Mouse (Mus musculus) liver, embryonic 15.5 days (tissue): ENCODE measurements around the gene Pkdrej. TPM values are rescaled to one million over a fixed set of nuclear protein-coding genes. Genes with fewer than 3 reads are reported as not detected.

Experiments used
- ATAC-seq: fragments of 200-750 bp; cut with Nextera tagmentation; 2 replicates; pipeline ENCODE4 v1.8.0; 2017; ENCODE audit warnings: moderate number of reproducible peaks, mild to moderate bottlenecking, moderate library complexity; ENCODE audit not compliant: insufficient read depth
- H3K27ac ChIP-seq: fragments of 300-500 bp; sonication (generic); replicated peaks from 2 replicates; pipeline ENCODE4 v1.5.1; 2015; ENCODE audit warnings: mild to moderate bottlenecking, inconsistent platforms
- H3K27me3 ChIP-seq: fragments of 300-500 bp; sonication (generic); 2 replicates; pipeline ENCODE4 v1.6.1; 2015; ENCODE audit warnings: mild to moderate bottlenecking, inconsistent platforms
- H3K36me3 ChIP-seq: fragments of 300-500 bp; sonication (generic); replicated peaks from 2 replicates; pipeline ENCODE4 v1.6.1; 2015; ENCODE audit warnings: moderate library complexity, mild to moderate bottlenecking, inconsistent platforms
- H3K4me1 ChIP-seq: fragments of 300-500 bp; sonication (generic); replicated peaks from 2 replicates; pipeline ENCODE4 v1.6.1; 2015; ENCODE audit warnings: inconsistent platforms
- H3K4me2 ChIP-seq: fragments of 300-500 bp; sonication (generic); 2 replicates; pipeline ENCODE4 v1.6.1; 2015; ENCODE audit warnings: moderate library complexity, mild to moderate bottlenecking, inconsistent platforms
- H3K4me3 ChIP-seq: fragments of 300-500 bp; sonication (generic); replicated peaks from 2 replicates; pipeline ENCODE4 v1.5.1; 2015; ENCODE audit warnings: mild to moderate bottlenecking, inconsistent platforms
- H3K9ac ChIP-seq: fragments of 300-500 bp; sonication (generic); 2 replicates; pipeline ENCODE4 v1.6.1; 2015; ENCODE audit warnings: moderate library complexity, mild to moderate bottlenecking, inconsistent platforms
- H3K9me3 ChIP-seq: fragments of 300-500 bp; sonication (generic); replicated peaks from 2 replicates; pipeline ENCODE4 v1.6.1; 2016; ENCODE audit warnings: inconsistent platforms
- WGBS: fragments of 180-500 bp; shearing (Covaris S2); methylation state at CpG from one replicate; pipeline ENCODE4 v1.1.7; 2015; ENCODE audit warnings: mixed read lengths; ENCODE audit not compliant: insufficient replicate concordance; 5-methylcytosine and 5-hydroxymethylcytosine counted together
- polyA plus RNA-seq: library from polyadenylated mRNA; unstranded; fragments of >200 nt; fragmentation: Nextera tagmentation; extraction: Ambion mirVana; gene quantifications from 2 replicates; pipeline ENCODE4 v1.2.1, GENCODE M21; 2015

Pkdrej gene
- polyA plus RNA-seq, 1 experiment from 2014 or later = 0.08 TPM

DNA sequence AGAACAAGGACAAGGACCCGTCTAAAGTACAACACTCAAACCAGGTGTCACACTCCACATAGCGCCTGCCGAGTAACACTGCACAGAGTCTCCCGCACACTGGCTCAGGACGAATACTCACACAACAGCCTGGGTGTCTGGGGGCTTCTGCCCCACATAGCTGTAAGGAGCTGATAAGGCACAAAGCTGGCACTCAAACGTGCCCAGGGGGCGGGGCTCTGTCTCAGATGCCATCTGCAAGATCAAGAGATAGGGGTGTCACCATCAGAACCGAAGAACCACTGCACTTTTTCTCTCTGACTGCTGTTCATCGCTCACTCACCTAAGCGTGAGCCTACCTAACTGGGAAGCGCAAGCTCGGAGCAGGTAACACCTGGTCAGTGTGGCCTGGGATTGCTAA lies 12.4 kb downstream of the Pkdrej start:
- H3K4me2 ChIP-seq = no peak overlapping the region
- H3K4me3 ChIP-seq = no peak overlapping the region
- H3K4me1 ChIP-seq = peaks cover 43% of the 10 kb centered on the region
- no peak overlapping the region for H3K9ac ChIP-seq
- no peak for ATAC-seq
- no peak overlapping the region for H3K27ac ChIP-seq
- WGBS = 60% methylated on average over 12 of the region's 12 CpGs
- H3K9me3 ChIP-seq = no peaks in the 10 kb centered on the region
- H3K27me3 ChIP-seq = no peaks in the 10 kb centered on the region
- no peaks in the 10 kb centered on the region for H3K36me3 ChIP-seq

DNA sequence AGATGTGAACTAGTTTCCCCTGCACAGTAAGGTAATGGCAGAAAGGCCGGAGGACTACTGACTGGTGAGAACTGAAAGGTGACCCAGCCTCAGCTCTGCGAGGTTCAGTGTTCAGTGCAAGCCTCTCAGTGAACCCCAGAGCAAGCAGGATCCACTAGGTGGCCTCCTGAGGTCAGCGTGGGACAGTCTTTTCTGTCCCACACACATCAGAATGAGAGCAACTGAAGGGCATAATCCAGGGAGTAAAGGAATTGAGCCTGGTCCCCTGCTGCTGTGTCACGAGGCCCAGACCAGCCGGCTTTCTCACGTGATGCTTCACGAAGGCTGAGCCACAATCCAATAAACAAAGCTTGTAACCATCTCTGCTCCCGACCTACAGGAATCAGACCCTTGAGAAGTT lies 13.1 kb downstream of the Pkdrej start:
- no peaks in the 10 kb centered on the region for H3K9me3 ChIP-seq
- no peak for ATAC-seq
- WGBS = 68% methylated on average over 8 of the region's 8 CpGs
- no peak overlapping the region for H3K4me3 ChIP-seq
- peaks cover 38% of the 10 kb centered on the region for H3K4me1 ChIP-seq
- no peak overlapping the region for H3K4me2 ChIP-seq
- H3K36me3 ChIP-seq = no peaks in the 10 kb centered on the region
- no peak overlapping the region for H3K27ac ChIP-seq
- no peak overlapping the region for H3K9ac ChIP-seq
- no peaks in the 10 kb centered on the region for H3K27me3 ChIP-seq

DNA sequence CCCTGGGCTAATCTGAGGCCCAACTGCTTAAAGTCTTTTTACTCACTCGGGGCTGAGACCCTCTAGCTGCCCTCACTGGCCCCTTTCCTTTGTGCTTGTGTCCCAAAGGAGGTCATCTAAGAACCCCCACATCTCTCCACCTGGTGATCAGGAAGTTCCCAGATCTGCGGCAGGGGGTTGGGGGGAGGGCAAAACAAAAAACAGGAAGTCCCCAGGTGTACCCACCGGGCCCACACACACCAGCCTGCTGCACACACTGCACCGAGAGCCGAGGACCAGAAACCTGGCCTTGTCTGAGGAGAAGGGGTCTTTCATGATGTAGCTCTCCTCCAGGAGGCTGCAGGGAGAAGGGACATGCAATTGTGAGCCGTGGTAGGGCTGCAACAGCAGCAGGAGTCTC lies 13.5 kb downstream of the Pkdrej start:
- Histone ChIP-seq H3K4me2 (no peak overlapping the region), H3K4me3 (no peak overlapping the region), H3K9me3 (no peaks in the 10 kb centered on the region), H3K36me3 (no peaks in the 10 kb centered on the region), H3K9ac (no peak overlapping the region), H3K27ac (no peak overlapping the region), H3K4me1 (peaks cover 34% of the 10 kb centered on the region), H3K27me3 (no peaks in the 10 kb centered on the region)
- WGBS = 54% methylated on average over 6 of the region's 6 CpGs
- no peak for ATAC-seq

DNA sequence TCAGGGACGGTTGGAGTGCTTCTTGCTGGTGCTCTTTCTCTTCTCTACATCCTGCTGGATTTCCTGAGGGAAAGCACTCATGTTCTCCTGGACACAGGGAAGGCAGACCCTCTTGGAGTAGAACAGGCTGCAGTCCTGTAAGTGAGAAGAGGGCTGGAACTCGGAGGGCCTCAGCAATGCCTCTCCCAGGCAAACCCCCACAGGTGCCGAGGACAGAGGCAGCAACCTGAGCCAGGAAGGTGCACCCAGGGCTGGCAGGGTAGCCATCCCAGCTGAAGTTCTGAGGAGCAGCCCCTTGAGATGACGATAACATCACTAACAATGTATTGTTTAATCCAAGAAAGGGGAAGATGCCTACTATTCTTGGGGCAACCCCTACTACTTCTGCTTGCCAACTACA lies 14.1 kb downstream of the Pkdrej start:
- no peaks in the 10 kb centered on the region for H3K27me3 ChIP-seq
- no peak overlapping the region for H3K4me3 ChIP-seq
- H3K9ac ChIP-seq = no peak overlapping the region
- H3K4me1 ChIP-seq = peaks cover 29% of the 10 kb centered on the region
- 55% methylated on average over 4 of the region's 4 CpGs for WGBS
- ATAC-seq = no peak
- no peak overlapping the region for H3K4me2 ChIP-seq
- H3K9me3 ChIP-seq = no peaks in the 10 kb centered on the region
- H3K36me3 ChIP-seq = no peaks in the 10 kb centered on the region
- H3K27ac ChIP-seq = no peak overlapping the region

DNA sequence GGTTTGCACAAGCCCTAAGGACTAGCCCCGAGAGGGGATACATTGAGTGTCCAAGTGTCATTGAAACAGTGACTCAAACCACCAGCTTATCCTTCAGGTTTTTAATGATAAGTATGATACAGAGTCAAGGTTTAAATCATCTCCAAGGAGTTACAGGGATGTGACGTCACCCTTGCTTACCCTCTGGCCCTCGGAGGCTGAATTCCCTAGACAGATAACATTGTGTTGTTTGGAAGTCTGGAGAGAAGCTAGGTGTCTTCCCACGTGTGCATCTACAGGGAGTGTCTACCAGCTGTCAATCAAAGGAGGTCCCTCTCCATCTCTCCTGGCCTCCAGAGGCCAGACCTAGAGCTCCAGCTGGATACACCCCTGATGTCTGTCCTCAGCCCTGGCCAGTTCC lies 14.6 kb downstream of the Pkdrej start:
- Histone ChIP-seq H3K4me3 (no peak overlapping the region), H3K9ac (no peak overlapping the region), H3K27me3 (no peaks in the 10 kb centered on the region), H3K4me1 (peaks cover 24% of the 10 kb centered on the region), H3K4me2 (no peak overlapping the region), H3K27ac (no peak overlapping the region), H3K9me3 (no peaks in the 10 kb centered on the region), H3K36me3 (no peaks in the 10 kb centered on the region)
- WGBS = 61% methylated on average over 4 of the region's 4 CpGs
- no peak for ATAC-seq

- ATAC-seq = no peak
- H3K4me2 ChIP-seq = no peak overlapping the region
- peaks cover 14% of the 10 kb centered on the region; the same call in 1 of the 2 replicates for H3K36me3 ChIP-seq
Observed at GRCm38 (mm10) chr15:85802931-85803330, 18.6 kb downstream of the Pkdrej start.

GRCm38 (mm10) chr15:85798676-85799075 lies 22.9 kb downstream of the Pkdrej start:
- Histone ChIP-seq H3K27ac (no peak overlapping the region), H3K27me3 (no peaks in the 10 kb centered on the region), H3K4me3 (no peak overlapping the region), H3K9me3 (no peaks in the 10 kb centered on the region), H3K9ac (no peak overlapping the region), H3K36me3 (peaks cover 18% of the 10 kb centered on the region; the same call in 1 of the 2 replicates), H3K4me1 (no peaks in the 10 kb centered on the region), H3K4me2 (no peak overlapping the region)
- ATAC-seq = no peak
- 74% methylated on average over 8 of the region's 8 CpGs for WGBS

More at GRCm38 (mm10) chr15:85802931-85803330, 18.6 kb downstream of the Pkdrej start:
- Histone ChIP-seq H3K4me1 (no peaks in the 10 kb centered on the region), H3K9ac (no peak overlapping the region), H3K4me3 (no peak overlapping the region), H3K9me3 (no peaks in the 10 kb centered on the region), H3K27ac (no peak overlapping the region), H3K27me3 (no peaks in the 10 kb centered on the region)
- 54% methylated on average over 2 of the region's 2 CpGs for WGBS

GRCm38 (mm10) chr15:85795516-85795915 lies 26.0 kb downstream of the Pkdrej start:
- no peak for ATAC-seq
- H3K36me3 ChIP-seq = peaks cover 23% of the 10 kb centered on the region; the same call in 1 of the 2 replicates
- 49% methylated on average over 6 of the region's 6 CpGs for WGBS

DNA sequence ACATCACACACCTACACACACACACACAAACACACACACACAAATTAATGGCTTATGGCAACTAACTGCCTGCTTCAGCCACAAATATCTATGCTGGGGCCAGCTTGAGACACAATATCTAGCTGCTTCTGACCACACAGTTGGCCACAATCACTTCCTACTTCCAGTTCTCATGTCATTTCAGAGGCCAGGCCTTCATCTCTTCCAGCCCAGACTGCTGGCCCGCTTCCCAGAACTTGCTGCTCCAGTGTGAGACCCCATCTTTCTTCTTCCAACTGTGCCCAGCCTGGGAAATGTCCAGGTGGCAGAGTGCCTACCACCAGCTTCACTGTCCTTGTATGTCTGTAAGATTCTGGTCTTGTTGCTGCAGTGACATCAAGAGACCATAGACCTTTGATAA lies 28.7 kb downstream of the Pkdrej start:
- no peak overlapping the region for H3K4me2 ChIP-seq
- 15% methylated on average over 1 of the region's 1 CpGs for WGBS

More at GRCm38 (mm10) chr15:85795516-85795915, 26.0 kb downstream of the Pkdrej start:
- no peak overlapping the region for H3K27ac ChIP-seq
- no peaks in the 10 kb centered on the region for H3K4me1 ChIP-seq
- no peak overlapping the region for H3K9ac ChIP-seq
- H3K4me3 ChIP-seq = no peak overlapping the region
- H3K27me3 ChIP-seq = no peaks in the 10 kb centered on the region
- H3K9me3 ChIP-seq = no peaks in the 10 kb centered on the region
- no peak overlapping the region for H3K4me2 ChIP-seq

DNA sequence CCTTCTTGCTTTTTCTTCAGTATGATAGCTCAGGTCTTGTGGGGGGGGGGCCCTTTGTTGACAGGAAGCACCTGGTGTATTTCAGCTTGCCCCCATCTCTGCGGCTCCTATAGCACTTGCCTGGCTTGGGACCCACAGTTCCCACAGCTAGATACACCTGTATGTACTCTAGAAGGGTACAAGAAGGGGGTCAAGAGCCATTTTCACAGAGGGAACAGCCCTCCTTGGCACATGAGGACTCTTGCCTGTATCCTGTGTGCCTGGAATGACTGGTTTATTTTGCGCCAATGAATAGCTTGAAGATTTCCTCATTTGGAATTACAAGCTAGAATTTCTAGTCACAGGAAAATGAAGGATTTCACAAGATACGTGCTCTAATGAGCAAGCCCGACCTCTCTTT lies 30.1 kb downstream of the Pkdrej start:
- Histone ChIP-seq H3K9ac (no peak overlapping the region), H3K27ac (no peak overlapping the region), H3K4me3 (no peak overlapping the region), H3K36me3 (0 out of 2 replicates have a peak, but pooled peaks cover 5% of the 10 kb centered on the region), H3K4me2 (no peak overlapping the region), H3K4me1 (peaks cover 5% of the 10 kb centered on the region; the same call in 1 of the 2 replicates), H3K9me3 (no peaks in the 10 kb centered on the region), H3K27me3 (no peaks in the 10 kb centered on the region)
- 68% methylated on average over 4 of the region's 4 CpGs for WGBS
- no peak for ATAC-seq

More for the DNA sequence above, 28.7 kb downstream of the Pkdrej start:
- no peak for ATAC-seq
- 0 out of 2 replicates have a peak, but pooled peaks cover 7% of the 10 kb centered on the region for H3K36me3 ChIP-seq
- H3K27ac ChIP-seq = no peak overlapping the region
- H3K4me1 ChIP-seq = no peaks in the 10 kb centered on the region
- no peaks in the 10 kb centered on the region for H3K9me3 ChIP-seq
- no peaks in the 10 kb centered on the region for H3K27me3 ChIP-seq
- no peak overlapping the region for H3K4me3 ChIP-seq
- no peak overlapping the region for H3K9ac ChIP-seq

GRCm38 (mm10) chr15:85788633-85789032 lies 32.9 kb downstream of the Pkdrej start:
- H3K4me3 ChIP-seq = no peak overlapping the region
- H3K9me3 ChIP-seq = no peaks in the 10 kb centered on the region
- no peak overlapping the region for H3K4me2 ChIP-seq
- no peak overlapping the region for H3K9ac ChIP-seq
- 0 out of 2 replicates have a peak, but pooled peaks cover 5% of the 10 kb centered on the region for H3K36me3 ChIP-seq
- no peak overlapping the region for H3K27ac ChIP-seq
- WGBS = 63% methylated on average over 16 of the region's 16 CpGs
- ATAC-seq = no peak
- H3K27me3 ChIP-seq = no peaks in the 10 kb centered on the region
- H3K4me1 ChIP-seq = peaks cover 6% of the 10 kb centered on the region; the same call in 1 of the 2 replicates

- no peak for ATAC-seq
- Histone ChIP-seq H3K4me2 (no peak overlapping the region), H3K36me3 (0 out of 2 replicates have a peak, but pooled peaks cover 5% of the 10 kb centered on the region), H3K27me3 (no peaks in the 10 kb centered on the region), H3K4me1 (peaks cover 6% of the 10 kb centered on the region; the same call in 1 of the 2 replicates), H3K4me3 (no peak overlapping the region), H3K27ac (0 out of 2 replicates have a peak overlapping the region, but pooled peaks have one; percentile 42), H3K9ac (no peak overlapping the region), H3K9me3 (no peaks in the 10 kb centered on the region)
- 63% methylated on average over 4 of the region's 4 CpGs for WGBS
Observed at GRCm38 (mm10) chr15:85788051-85788450, 33.5 kb downstream of the Pkdrej start.
